Mouse (Mus musculus) thymus, adult 2 months (tissue): ENCODE data around the gene Sema6b. TPM values are rescaled to one million over a fixed set of nuclear protein-coding genes. Genes with fewer than 3 reads are reported as not detected.

Experiments
- DNase-seq: peaks from one replicate; pipeline ENCODE4 v3.0.0; 2021
- H3K27ac ChIP-seq: fragments of 200-500 bp; 2 replicates; pipeline ENCODE4 v1.5.1; 2012; ENCODE audit warnings: low read length, control low read depth; ENCODE audit not compliant: control insufficient read depth, insufficient read depth
- H3K27me3 ChIP-seq: fragments of 200-500 bp; 2 replicates; pipeline ENCODE4 v1.6.1; 2012; ENCODE audit warnings: mild to moderate bottlenecking, low read length, moderate library complexity, mixed read lengths; ENCODE audit not compliant: control insufficient read depth, insufficient read depth
- H3K36me3 ChIP-seq: fragments of 200-500 bp; 2 replicates; pipeline ENCODE4 v1.6.1; 2012; ENCODE audit warnings: mild to moderate bottlenecking, low read length, moderate library complexity; ENCODE audit not compliant: control insufficient read depth, insufficient read depth
- H3K4me1 ChIP-seq: fragments of 200-500 bp; replicated peaks from 2 replicates; pipeline ENCODE4 v1.6.1; 2012; ENCODE audit warnings: low read length; ENCODE audit not compliant: control insufficient read depth, insufficient read depth
- H3K4me3 ChIP-seq: fragments of 200-500 bp; 2 replicates; pipeline ENCODE4 v1.5.1; 2012; ENCODE audit warnings: mild to moderate bottlenecking, low read length, control low read depth, moderate library complexity; ENCODE audit not compliant: control insufficient read depth, insufficient read depth
- CTCF ChIP-seq: fragments of 200-500 bp; IDR thresholded peaks from 2 replicates; pipeline ENCODE4 v1.5.1; 2012; ENCODE audit warnings: mild to moderate bottlenecking, control low read depth, low read length, moderate library complexity, borderline replicate concordance; ENCODE audit not compliant: control insufficient read depth, poor library complexity, insufficient read depth; ENCODE audit errors: extremely low read depth
- POLR2A ChIP-seq: fragments of 200-500 bp; IDR thresholded peaks from 2 replicates; pipeline ENCODE4 v1.6.1; 2012; ENCODE audit warnings: mild to moderate bottlenecking, low read length, control low read depth, moderate library complexity; ENCODE audit not compliant: control insufficient read depth, poor library complexity, insufficient read depth; ENCODE audit errors: extremely low read depth
- WGBS: fragments of 180-500 bp; shearing (Covaris S2); methylation state at CpG from one replicate; pipeline ENCODE4 v1.1.7; 2018; 5-methylcytosine and 5-hydroxymethylcytosine counted together
- polyA plus RNA-seq: library from polyadenylated mRNA; depleted of rRNA; stranded (reverse); fragments of >200 nt; gene quantifications from 2 replicates; pipeline ENCODE4 v1.2.3, GENCODE M21; 2012

Gene Sema6b
- polyA plus RNA-seq, 1 experiment = 3.8 TPM

GRCm38 (mm10) chr17:56147420-56147819 is 7.3 kb upstream of the Sema6b start:
- no peak for DNase-seq
- Histone ChIP-seq H3K36me3 (no peaks in the 10 kb centered on the region), H3K27me3 (no peaks in the 10 kb centered on the region; the same call in 1 of the 2 replicates), H3K4me1 (peaks cover 26% of the 10 kb centered on the region), H3K4me3 (no peak overlapping the region), H3K27ac (no peak overlapping the region)
- WGBS = 52% methylated on average over 12 of the region's 12 CpGs
- TF ChIP-seq POLR2A = no peak

DNA sequence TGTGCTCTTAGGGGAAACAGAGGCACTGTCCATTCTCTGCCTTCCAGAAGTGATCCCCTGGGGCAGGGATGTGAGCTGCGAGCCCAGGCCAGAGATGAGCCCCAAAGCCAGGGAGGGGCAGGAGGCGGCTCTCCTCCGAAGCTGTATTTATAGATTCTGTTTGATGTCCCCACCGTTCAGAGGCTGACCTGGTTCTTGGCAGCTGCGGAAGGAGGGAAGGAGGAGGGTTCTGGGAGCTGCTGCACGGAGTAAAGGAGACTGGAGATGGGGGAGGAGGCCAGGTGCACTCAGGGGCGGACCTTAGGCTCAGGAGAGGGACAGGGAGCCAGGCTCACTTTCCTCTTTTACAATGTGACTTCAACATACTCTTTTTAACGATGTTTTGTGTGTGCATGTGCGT is 6.0 kb upstream of the Sema6b start:
- DNase-seq = no peak
- Histone ChIP-seq H3K4me1 (peaks cover 36% of the 10 kb centered on the region), H3K36me3 (no peaks in the 10 kb centered on the region), H3K27me3 (peaks cover 3% of the 10 kb centered on the region; the same call in 1 of the 2 replicates), H3K4me3 (no peak overlapping the region), H3K27ac (no peak overlapping the region)
- WGBS = 65% methylated on average over 9 of the region's 9 CpGs
- TF ChIP-seq CTCF (no peak), POLR2A (no peak)

DNA sequence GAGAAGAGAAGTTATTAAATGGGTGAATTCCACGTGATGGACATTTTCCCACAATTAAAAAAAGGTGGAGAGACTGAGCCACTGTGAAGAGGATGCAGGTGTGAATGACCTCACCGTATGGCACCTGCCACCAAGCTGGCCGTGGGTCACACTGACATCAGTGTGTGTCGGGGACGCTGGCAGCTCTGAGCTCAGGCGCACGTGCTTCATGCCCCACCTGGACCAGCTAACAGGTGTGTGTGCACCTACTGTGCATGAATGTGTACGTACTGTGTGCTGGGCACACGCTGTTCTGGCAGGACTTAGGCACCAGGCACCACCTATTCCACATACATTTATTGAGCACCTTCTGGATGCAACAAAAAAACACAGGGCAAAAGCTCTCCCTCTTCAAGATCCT is 4.4 kb upstream of the Sema6b start:
- TF ChIP-seq CTCF = no peak
- no peak for TF ChIP-seq POLR2A
- WGBS = 81% methylated on average over 9 of the region's 9 CpGs
- DNase-seq = no peak
- Histone ChIP-seq H3K4me3 (no peak overlapping the region), H3K27ac (no peak overlapping the region), H3K4me1 (peaks cover 40% of the 10 kb centered on the region), H3K36me3 (no peaks in the 10 kb centered on the region), H3K27me3 (peaks cover 3% of the 10 kb centered on the region; the same call in 1 of the 2 replicates)

DNA sequence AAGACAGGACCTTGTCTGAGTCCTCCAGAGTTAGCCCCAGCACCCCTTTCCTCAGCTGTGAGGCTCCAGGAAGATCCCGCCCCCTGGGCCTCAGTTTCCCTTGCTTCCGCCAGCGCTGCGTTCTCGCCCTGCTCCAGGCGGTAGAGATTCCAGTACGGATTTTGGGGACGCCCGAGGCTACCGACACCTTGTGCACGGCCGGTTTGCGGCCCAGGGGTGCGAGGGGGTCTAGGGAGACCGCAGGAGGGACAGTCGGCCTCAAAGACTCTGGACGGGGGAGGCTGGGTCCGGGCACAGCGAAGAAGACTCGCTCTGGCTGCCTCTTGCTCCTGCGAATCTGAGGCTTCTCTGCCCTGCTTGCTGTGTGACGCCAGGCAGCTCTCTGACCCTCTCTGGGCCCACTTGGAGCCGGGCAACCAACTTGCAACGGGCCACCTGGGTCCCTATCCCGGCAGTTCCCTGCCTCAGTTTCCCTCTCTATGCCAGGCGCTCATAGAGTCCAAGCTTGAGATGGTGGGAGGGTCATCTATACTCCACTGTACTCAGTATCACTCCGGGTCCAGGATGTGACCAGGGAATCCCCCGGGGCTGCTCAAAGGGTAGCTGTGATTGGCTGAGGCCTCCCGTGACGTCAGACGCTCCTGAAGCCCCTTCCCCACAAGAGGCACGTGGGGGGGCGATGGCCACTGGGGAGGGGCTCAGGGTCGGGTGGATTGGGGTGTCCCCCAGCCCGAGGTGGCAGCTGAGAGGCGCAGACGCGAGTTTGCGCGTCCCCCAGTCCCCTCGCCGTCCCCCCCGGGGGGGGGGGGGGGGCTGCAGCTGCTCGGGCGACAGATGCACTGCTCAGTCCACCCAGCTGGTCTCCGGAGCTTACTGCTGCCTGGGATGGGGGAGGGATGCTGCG is 1.8 kb upstream of the Sema6b start:
- peak; percentile 51 for DNase-seq
- H3K27me3 ChIP-seq = peaks cover 3% of the 10 kb centered on the region; the same call in 1 of the 2 replicates
- WGBS = 6% methylated on average over 42 of the region's 47 CpGs
- peak overlapping the region; percentile 52 for H3K4me3 ChIP-seq
- H3K4me1 ChIP-seq = peaks cover 26% of the 10 kb centered on the region
- no peak overlapping the region for H3K27ac ChIP-seq
- TF ChIP-seq CTCF (no peak), POLR2A (no peak)
- no peaks in the 10 kb centered on the region for H3K36me3 ChIP-seq

DNA sequence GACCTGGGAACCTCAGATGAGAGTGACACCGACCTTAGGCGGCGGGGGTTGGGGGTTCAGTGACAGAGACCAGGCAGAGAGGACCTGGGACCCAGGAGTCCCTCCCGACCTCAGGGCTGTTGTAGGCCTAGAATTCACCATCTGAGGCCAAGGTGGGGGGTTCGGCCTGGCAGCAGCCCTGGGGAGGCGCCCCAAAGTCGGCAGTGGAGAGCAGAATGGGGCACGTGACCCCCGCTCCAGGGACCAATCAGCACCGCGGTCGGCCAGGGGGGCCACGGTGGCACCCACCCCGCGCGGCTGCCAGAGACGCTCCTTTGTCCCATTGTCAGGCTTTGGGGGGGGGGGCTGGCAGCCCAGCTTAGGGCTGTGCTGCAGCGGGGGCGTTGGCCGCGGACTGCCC is 788 bp downstream of the Sema6b start:
- 22% methylated on average over 21 of the region's 21 CpGs for WGBS
- Histone ChIP-seq H3K4me3 (peak overlapping the region; percentile 60), H3K36me3 (no peaks in the 10 kb centered on the region), H3K27ac (no peak overlapping the region), H3K4me1 (peaks cover 20% of the 10 kb centered on the region), H3K27me3 (peaks cover 3% of the 10 kb centered on the region; the same call in 1 of the 2 replicates)
- TF ChIP-seq POLR2A (no peak), CTCF (no peak)
- no peak for DNase-seq

DNA sequence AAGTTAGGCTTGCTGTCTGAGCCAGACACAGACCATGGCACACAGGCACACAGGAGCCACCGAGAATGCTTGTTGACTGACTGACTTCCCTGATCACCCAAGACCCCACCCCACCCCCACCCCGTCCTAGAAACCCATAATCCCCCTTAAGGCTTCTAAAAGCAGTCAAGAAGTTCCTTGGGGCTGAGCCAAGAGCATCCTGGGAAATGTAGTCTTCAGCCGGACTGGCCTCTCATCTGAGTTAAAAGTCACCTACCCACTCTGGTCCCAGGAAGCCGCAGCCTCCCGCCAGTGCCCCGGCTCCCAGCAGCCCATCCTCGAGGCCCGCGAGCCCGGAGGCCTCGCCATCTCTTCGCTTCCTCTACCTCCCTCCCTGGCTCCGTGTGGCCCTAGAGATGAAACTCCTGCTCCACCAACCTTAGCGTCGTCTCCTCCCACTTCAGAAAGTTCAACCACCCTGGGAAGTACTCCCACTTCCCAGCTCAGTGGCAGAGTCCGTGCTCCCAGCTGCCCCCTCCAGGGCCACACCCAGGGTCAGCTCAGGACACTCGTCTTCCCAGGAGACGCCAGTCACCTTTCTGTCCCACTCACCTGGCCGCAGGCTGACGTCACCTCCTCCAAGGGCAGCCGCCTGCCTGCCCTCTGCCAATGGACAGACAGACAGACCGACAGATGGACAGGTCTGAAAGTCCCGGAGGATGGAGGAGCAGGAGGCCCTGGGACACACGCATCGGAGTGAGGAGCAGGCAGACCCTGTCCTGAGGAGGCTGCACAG is 2.1 kb downstream of the Sema6b start:
- WGBS = 79% methylated on average over 25 of the region's 25 CpGs

More for the DNA sequence above, 2.1 kb downstream of the Sema6b start:
- H3K4me1 ChIP-seq = peaks cover 30% of the 10 kb centered on the region
- DNase-seq = no peak
- TF ChIP-seq CTCF (no peak), POLR2A (no peak)
- no peaks in the 10 kb centered on the region for H3K36me3 ChIP-seq
- H3K4me3 ChIP-seq = no peak overlapping the region
- peaks cover 3% of the 10 kb centered on the region; the same call in 1 of the 2 replicates for H3K27me3 ChIP-seq
- no peak overlapping the region for H3K27ac ChIP-seq
